Mouse (Mus musculus) hindbrain, embryonic 11.5 days (tissue): ENCODE data around the gene Ccser2. TPM values are rescaled to one million over a fixed set of nuclear protein-coding genes. Genes with fewer than 3 reads are reported as not detected.

Experiments
- ATAC-seq: fragments of 200-750 bp; cut with Nextera tagmentation; 2 replicates; pipeline ENCODE4 v1.8.0; 2017; ENCODE audit warnings: mild to moderate bottlenecking, moderate TSS enrichment, moderate library complexity; ENCODE audit not compliant: low FRiP score
- DNase-seq: peaks from one replicate; pipeline ENCODE4 v3.0.0-alpha.2; 2015; ENCODE audit warnings: low spot score
- H3K27ac ChIP-seq: fragments of 300-500 bp; sonication (generic); 2 replicates; pipeline ENCODE4 v1.5.1; 2014; ENCODE audit warnings: mild to moderate bottlenecking, low read depth, low read length
- H3K27me3 ChIP-seq: fragments of 300-500 bp; sonication (generic); 2 replicates; pipeline ENCODE4 v1.6.1; 2014; ENCODE audit warnings: mild to moderate bottlenecking, low read length, moderate library complexity, mixed read lengths; ENCODE audit not compliant: control insufficient read depth, insufficient read depth
- H3K36me3 ChIP-seq: fragments of 300-500 bp; sonication (generic); 2 replicates; pipeline ENCODE4 v1.6.1; 2014; ENCODE audit warnings: mild to moderate bottlenecking, low read length, moderate library complexity, mixed read lengths; ENCODE audit not compliant: control insufficient read depth, insufficient read depth
- H3K4me1 ChIP-seq: fragments of 300-500 bp; sonication (generic); replicated peaks from 2 replicates; pipeline ENCODE4 v1.6.1; 2014; ENCODE audit warnings: low read length, mixed read lengths; ENCODE audit not compliant: control insufficient read depth, insufficient read depth
- H3K4me2 ChIP-seq: fragments of 300-500 bp; sonication (generic); replicated peaks from 2 replicates; pipeline ENCODE4 v1.6.1; 2014; ENCODE audit warnings: mild to moderate bottlenecking, low read depth, low read length
- H3K4me3 ChIP-seq: fragments of 300-500 bp; sonication (generic); 2 replicates; pipeline ENCODE4 v1.5.1; 2014; ENCODE audit warnings: low read depth, low read length
- H3K9ac ChIP-seq: fragments of 300-500 bp; sonication (generic); 2 replicates; pipeline ENCODE4 v1.6.1; 2014; ENCODE audit warnings: low read depth, low read length
- H3K9me3 ChIP-seq: fragments of 300-500 bp; sonication (generic); 2 replicates; pipeline ENCODE4 v1.6.1; 2016; ENCODE audit warnings: low read length; ENCODE audit not compliant: control insufficient read depth
- WGBS: fragments of 180-500 bp; shearing (Covaris S2); extraction: QIAGEN DNeasy Blood & Tissue Kit; methylation state at CpG from one replicate; pipeline ENCODE4 v1.1.7; 2014; 5-methylcytosine and 5-hydroxymethylcytosine counted together
- polyA plus RNA-seq: library from polyadenylated mRNA; unstranded; fragments of >200 nt; fragmentation: Nextera tagmentation; extraction: Ambion mirVana; gene quantifications from 2 replicates; pipeline ENCODE4 v1.2.1, GENCODE M21; 2014

Gene Ccser2
- polyA plus RNA-seq, 1 experiment from 2014 or later, result 50.2 TPM

DNA sequence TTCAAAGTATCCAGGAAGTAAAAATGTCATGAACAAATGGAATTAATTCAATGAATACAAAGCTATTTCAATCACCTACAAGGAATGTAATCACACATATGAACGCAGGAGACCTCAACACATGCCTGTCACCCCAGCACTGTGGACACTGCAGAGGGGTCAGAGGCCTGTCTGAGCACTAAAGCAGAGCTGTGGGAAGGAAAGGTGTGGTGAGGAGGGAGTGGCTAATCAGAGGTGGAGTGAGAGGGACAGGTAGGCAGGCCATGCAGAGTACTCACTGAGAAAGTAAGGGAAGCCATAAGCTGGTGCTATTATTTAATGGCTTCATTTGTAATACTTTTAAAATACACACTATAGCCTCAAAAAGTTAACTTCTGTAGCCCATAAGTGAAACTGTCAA lies 64.4 kb downstream of the Ccser2 start:
- Histone ChIP-seq H3K9ac (no peak overlapping the region), H3K4me2 (no peak overlapping the region), H3K27me3 (no peaks in the 10 kb centered on the region), H3K36me3 (no peaks in the 10 kb centered on the region), H3K4me3 (no peak overlapping the region), H3K9me3 (no peaks in the 10 kb centered on the region), H3K27ac (no peak overlapping the region), H3K4me1 (no peaks in the 10 kb centered on the region)
- WGBS, result 90% methylated on average over 1 of the region's 1 CpGs
- ATAC-seq (no peak), DNase-seq (no peak)

DNA sequence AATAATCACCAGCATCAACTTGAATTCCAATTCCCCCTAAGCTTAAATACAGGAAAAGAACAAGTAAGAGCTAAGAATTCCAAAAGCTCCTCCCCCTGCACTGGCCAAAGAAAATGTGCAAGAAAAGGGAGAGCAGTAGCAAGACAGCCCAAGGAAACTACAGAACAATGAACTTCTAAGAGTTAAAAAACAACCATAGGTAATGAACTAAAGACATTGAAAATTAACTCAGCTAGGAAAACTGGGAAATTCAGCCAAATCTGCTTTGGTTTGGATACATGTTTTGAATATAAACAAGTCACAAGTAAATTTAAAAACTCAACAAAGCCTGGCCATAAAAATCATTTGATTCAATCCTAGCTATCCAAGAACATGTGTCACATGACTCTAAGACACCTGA lies 67.7 kb downstream of the Ccser2 start:
- ATAC-seq (no peak), DNase-seq (no peak)

DNA sequence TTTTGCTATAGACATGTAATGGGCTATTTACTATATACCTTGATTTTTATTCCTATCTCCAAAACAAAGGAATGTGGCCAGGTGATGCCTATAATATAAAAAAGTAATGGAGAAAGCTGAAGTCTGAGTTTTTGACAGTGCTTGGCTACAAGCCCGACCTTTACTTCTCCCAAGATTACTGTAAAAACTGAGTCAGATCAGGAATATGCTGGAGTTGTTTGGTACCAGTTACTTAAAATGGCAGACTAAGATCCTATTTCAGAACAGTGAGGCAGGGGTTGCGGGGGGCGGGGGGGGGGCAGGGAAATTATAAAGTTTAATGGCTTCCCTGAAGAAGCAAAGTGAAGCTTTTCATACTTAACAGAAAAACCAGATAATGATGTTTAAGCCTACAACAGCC lies 73.9 kb downstream of the Ccser2 start:
- no peaks in the 10 kb centered on the region for H3K27me3 ChIP-seq
- H3K36me3 ChIP-seq, result no peaks in the 10 kb centered on the region
- no peaks in the 10 kb centered on the region for H3K4me1 ChIP-seq
- ATAC-seq, result no peak
- no peak overlapping the region for H3K9ac ChIP-seq
- DNase-seq, result no peak
- H3K27ac ChIP-seq, result no peak overlapping the region
- H3K4me2 ChIP-seq, result no peak overlapping the region
- WGBS, result 86% methylated on average over 3 of the region's 3 CpGs
- H3K9me3 ChIP-seq, result no peaks in the 10 kb centered on the region
- no peak overlapping the region for H3K4me3 ChIP-seq

More for the DNA sequence above, 67.7 kb downstream of the Ccser2 start:
- H3K9me3 ChIP-seq, result no peaks in the 10 kb centered on the region
- no peak overlapping the region for H3K4me2 ChIP-seq
- H3K4me3 ChIP-seq, result no peak overlapping the region
- H3K9ac ChIP-seq, result no peak overlapping the region
- no peak overlapping the region for H3K27ac ChIP-seq
- no peaks in the 10 kb centered on the region for H3K36me3 ChIP-seq
- no peaks in the 10 kb centered on the region for H3K27me3 ChIP-seq
- no peaks in the 10 kb centered on the region for H3K4me1 ChIP-seq

- no peak for ATAC-seq
- WGBS, result 76% methylated on average over 2 of the region's 2 CpGs
These were observed 75.7 kb downstream of the Ccser2 start for GRCm38 (mm10) chr14:36892762-36893358.

GRCm38 (mm10) chr14:36890130-36890529 lies 78.4 kb downstream of the Ccser2 start:
- Histone ChIP-seq H3K27me3 (no peaks in the 10 kb centered on the region), H3K27ac (no peak overlapping the region), H3K36me3 (no peaks in the 10 kb centered on the region), H3K4me2 (no peak overlapping the region), H3K4me3 (no peak overlapping the region), H3K9me3 (no peaks in the 10 kb centered on the region), H3K9ac (no peak overlapping the region), H3K4me1 (no peaks in the 10 kb centered on the region)
- DNase-seq, result no peak
- ATAC-seq, result no peak
- 76% methylated on average over 7 of the region's 7 CpGs for WGBS

More at GRCm38 (mm10) chr14:36892762-36893358, 75.7 kb downstream of the Ccser2 start:
- Histone ChIP-seq H3K4me3 (no peak overlapping the region), H3K27ac (no peak overlapping the region), H3K27me3 (no peaks in the 10 kb centered on the region), H3K36me3 (no peaks in the 10 kb centered on the region), H3K4me1 (no peaks in the 10 kb centered on the region), H3K9me3 (no peaks in the 10 kb centered on the region), H3K9ac (no peak overlapping the region), H3K4me2 (no peak overlapping the region)
- no peak for DNase-seq

DNA sequence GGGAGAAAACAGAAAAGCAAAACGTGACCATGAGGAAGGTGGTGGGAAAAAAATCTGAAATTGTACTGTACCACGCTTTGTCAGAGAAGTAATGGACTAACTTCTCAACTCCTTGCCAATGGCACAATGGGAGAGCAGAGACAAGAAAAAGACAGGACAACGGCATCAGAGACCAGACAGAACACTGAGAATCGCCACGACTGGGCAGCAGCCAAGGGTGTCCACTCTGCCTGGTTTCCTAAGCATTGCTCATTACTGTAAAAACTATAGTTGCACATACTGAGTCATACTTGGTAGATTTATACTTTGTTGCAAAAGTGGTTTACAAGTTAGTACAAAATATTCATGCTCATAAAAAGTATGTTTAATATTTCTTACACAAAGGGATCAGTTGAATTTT lies 82.9 kb downstream of the Ccser2 start:
- no peak for DNase-seq
- H3K27me3 ChIP-seq, result no peaks in the 10 kb centered on the region
- WGBS, result 92% methylated on average over 5 of the region's 5 CpGs
- H3K4me1 ChIP-seq, result no peaks in the 10 kb centered on the region
- no peak for ATAC-seq
- H3K27ac ChIP-seq, result no peak overlapping the region
- H3K9ac ChIP-seq, result no peak overlapping the region
- no peak overlapping the region for H3K4me2 ChIP-seq
- H3K36me3 ChIP-seq, result no peaks in the 10 kb centered on the region
- no peak overlapping the region for H3K4me3 ChIP-seq
- no peaks in the 10 kb centered on the region for H3K9me3 ChIP-seq

DNA sequence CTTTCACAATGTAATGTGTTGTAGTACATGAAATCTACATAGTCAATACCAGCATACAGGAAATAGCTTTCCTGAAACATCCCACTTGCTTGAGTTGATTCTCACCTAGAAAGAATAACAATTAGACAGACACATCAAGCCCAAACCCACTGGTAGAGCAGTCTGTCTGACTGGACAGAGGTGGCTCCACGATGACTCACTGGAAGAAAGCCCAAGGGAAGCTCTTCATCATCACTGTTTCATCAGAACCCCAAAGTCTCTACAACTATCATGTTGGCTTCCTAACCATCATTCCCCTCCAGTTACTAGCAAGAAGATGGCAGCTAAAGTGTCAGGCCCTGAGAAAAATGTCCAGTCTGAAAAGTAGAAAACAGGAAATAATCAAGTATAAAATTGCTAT lies 83.5 kb downstream of the Ccser2 start:
- WGBS, result 94% methylated on average over 1 of the region's 1 CpGs
- Histone ChIP-seq H3K9ac (no peak overlapping the region), H3K4me2 (no peak overlapping the region), H3K27me3 (no peaks in the 10 kb centered on the region), H3K4me1 (no peaks in the 10 kb centered on the region), H3K27ac (no peak overlapping the region), H3K36me3 (no peaks in the 10 kb centered on the region), H3K9me3 (no peaks in the 10 kb centered on the region), H3K4me3 (no peak overlapping the region)
- DNase-seq (no peak), ATAC-seq (no peak)

DNA sequence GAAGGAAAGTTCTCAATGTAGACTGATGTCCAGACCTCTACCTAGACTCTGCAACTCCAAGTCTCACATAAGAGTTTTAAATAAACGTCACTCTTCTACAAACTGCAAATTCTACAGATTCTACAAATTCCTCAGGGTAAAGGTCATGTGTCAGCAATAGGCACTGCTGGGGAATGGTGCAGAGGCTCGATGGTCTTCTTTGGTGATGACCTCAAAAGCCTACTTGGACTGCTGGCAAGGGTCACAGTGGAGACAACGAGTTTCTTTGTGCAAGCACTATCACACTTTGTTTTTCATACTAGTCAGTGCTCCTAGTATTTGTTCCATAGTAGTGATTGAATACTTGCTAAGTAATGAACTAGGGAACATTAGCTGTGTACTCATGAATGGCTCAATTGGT lies 85.0 kb downstream of the Ccser2 start:
- Histone ChIP-seq H3K4me2 (no peak overlapping the region), H3K4me1 (no peaks in the 10 kb centered on the region), H3K27ac (no peak overlapping the region), H3K9me3 (no peaks in the 10 kb centered on the region), H3K27me3 (no peaks in the 10 kb centered on the region), H3K9ac (no peak overlapping the region), H3K4me3 (no peak overlapping the region), H3K36me3 (no peaks in the 10 kb centered on the region)
- ATAC-seq (no peak), DNase-seq (no peak)
- 41% methylated on average over 3 of the region's 3 CpGs for WGBS

GRCm38 (mm10) chr14:36870257-36870656 lies 98.3 kb downstream of the Ccser2 start:
- no peak for DNase-seq
- WGBS, result 54% methylated on average over 6 of the region's 6 CpGs
- H3K4me1 ChIP-seq, result no peaks in the 10 kb centered on the region
- no peak overlapping the region for H3K4me2 ChIP-seq
- H3K4me3 ChIP-seq, result no peak overlapping the region
- ATAC-seq, result no peak
- no peaks in the 10 kb centered on the region for H3K36me3 ChIP-seq
- H3K9me3 ChIP-seq, result no peaks in the 10 kb centered on the region
- H3K9ac ChIP-seq, result no peak overlapping the region
- no peaks in the 10 kb centered on the region for H3K27me3 ChIP-seq
- H3K27ac ChIP-seq, result no peak overlapping the region
